Mouse (Mus musculus) adrenal gland, postnatal 36 days (tissue): ENCODE data around the gene Cgas. TPM values are rescaled to one million over a fixed set of nuclear protein-coding genes. Genes with fewer than 3 reads are reported as not detected.
A peak's percentile ranks its signal among the peaks of the same experiment; 100 is the strongest.

Experiments used
- DNase-seq, 2 experiments: peaks; one replicate each; pipeline ENCODE4 v3.0.0; 2021; ENCODE audit warnings: mixed read lengths in 1 of 2
- microRNA-seq: library from miRNA; unstranded; fragments of <30 nt; microRNA quantifications from one replicate; pipeline ENCODE4 v1.2.0, GENCODE M21; 2021
- total RNA-seq, 2 experiments: library from RNA; stranded (reverse); gene quantifications; 2 replicates each; pipeline ENCODE4 v1.2.3; 2021

Gene Cgas
- total RNA-seq, 2 experiments from 2014 or later: 0.69 to 1.4 TPM

DNA sequence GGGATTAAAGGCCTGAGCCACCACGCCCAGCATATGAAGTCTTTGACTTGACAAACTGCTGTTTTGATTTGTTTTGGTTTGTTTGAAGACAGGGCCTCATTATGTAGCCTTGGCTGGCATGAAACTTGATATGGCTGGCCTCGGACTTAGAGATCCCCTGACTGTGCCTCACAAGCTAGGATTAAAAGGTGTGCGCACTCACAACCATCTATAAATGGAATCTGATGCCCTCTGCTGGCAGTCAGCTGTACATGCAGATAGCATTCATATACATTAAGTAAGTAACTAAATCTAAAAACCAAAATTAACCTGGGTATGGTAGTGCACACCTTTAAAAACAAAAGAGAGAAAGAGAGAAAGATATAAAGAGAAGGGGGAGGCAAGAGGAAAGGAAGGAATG is 57.1 kb downstream of the Cgas start:
- DNase-seq: peak in 1 of 2 experiments; percentile 12

Small RNA genes within 50 kb of the gene (microRNA-seq; reads per million reads assigned to microRNA genes)
- not detected for gene Gm26377

Other genes starting within 250 kb of the Cgas start
- gene Gsta1, start 212.6 kb downstream of the Cgas start, total RNA-seq: 1 to 10 TPM in 1 of 2 experiments, not detected in 1; 1.1 TPM
- gene Gm3776, start 186.1 kb downstream of the Cgas start, total RNA-seq: not detected
- not detected for gene Gm10639, start 153.3 kb downstream of the Cgas start, total RNA-seq
- gene Omt2a, start 128.4 kb downstream of the Cgas start, total RNA-seq: not detected
- not detected for gene Omt2b, start 115.6 kb downstream of the Cgas start, total RNA-seq
- gene Gsta2, start 87.4 kb downstream of the Cgas start, total RNA-seq: 1 to 10 TPM in 1 of 2 experiments, not detected in 1; 9.2 TPM
- gene Dppa5a, start 75.1 kb downstream of the Cgas start, total RNA-seq: not detected
- gene Ooep, start 64.5 kb downstream of the Cgas start, total RNA-seq: not detected
- gene Ddx43, start 47.5 kb downstream of the Cgas start, total RNA-seq: not detected
- gene Mto1, start 5.0 kb upstream of the Cgas start, total RNA-seq: 10 to 100 TPM; 29.4 to 30.8 TPM
- gene Gm17324, start 5.5 kb upstream of the Cgas start, total RNA-seq: under 1 TPM in 1 of 2 experiments, not detected in 1; 0.30 TPM
- gene Eef1a1, start 45.9 kb upstream of the Cgas start, total RNA-seq: 1,000 to 10,000 TPM; 6,718 to 6,967 TPM
- 10 to 100 TPM in 1 of 2 experiments, 1 to 10 TPM in 1; 7.4 to 16.4 TPM for gene Slc17a5, start 144.8 kb upstream of the Cgas start, total RNA-seq
- gene Cd109, start 172.3 kb upstream of the Cgas start, total RNA-seq: under 1 TPM; 0.26 to 0.30 TPM